Mouse (Mus musculus) hindbrain, embryonic 13.5 days (tissue): ENCODE data around the gene Clpp. TPM values are rescaled to one million over a fixed set of nuclear protein-coding genes. Genes with fewer than 3 reads are reported as not detected.

Experiments
- polyA plus RNA-seq: library from polyadenylated mRNA; unstranded; fragments of >200 nt; fragmentation: Nextera tagmentation; extraction: Ambion mirVana; gene quantifications from 2 replicates; pipeline ENCODE4 v1.2.1, GENCODE M21; 2015

Clpp gene
- polyA plus RNA-seq, 1 experiment from 2014 or later = 163 TPM

Other genes with a start within 250 kb of the Clpp start
- 0.78 and 1.5 TPM in 2 replicates for gene Nrtn, start 232.8 kb upstream of the Clpp start, polyA plus RNA-seq
- 67.1 and 68.7 TPM in 2 replicates for gene Dus3l, start 225.5 kb upstream of the Clpp start, polyA plus RNA-seq
- 1.0 TPM in 2 replicates for gene Prr22, start 220.1 kb upstream of the Clpp start, polyA plus RNA-seq
- 5.6 and 8.0 TPM in 2 replicates for gene Rfx2, start 159.3 kb upstream of the Clpp start, polyA plus RNA-seq
- gene Acsbg2, start 115.9 kb upstream of the Clpp start, polyA plus RNA-seq = 0.06 TPM in 2 replicates
- 0.27 and 0.41 TPM in 2 replicates for gene 1700061G19Rik, start 114.8 kb upstream of the Clpp start, polyA plus RNA-seq
- 75.1 and 77.5 TPM in 2 replicates for gene Mllt1, start 54.9 kb upstream of the Clpp start, polyA plus RNA-seq
- gene Acer1, start 8.2 kb upstream of the Clpp start, polyA plus RNA-seq = not detected in 2 replicates
- 41.9 and 46.0 TPM in 2 replicates for gene Alkbh7, start 7.0 kb downstream of the Clpp start, polyA plus RNA-seq
- gene Pspn, start 9.7 kb downstream of the Clpp start, polyA plus RNA-seq = 0.79 and 1.1 TPM in 2 replicates
- 70.3 and 74.6 TPM in 2 replicates for gene Gtf2f1, start 21.0 kb downstream of the Clpp start, polyA plus RNA-seq
- gene Gm17949, start 21.2 kb downstream of the Clpp start, polyA plus RNA-seq = 0.38 and 0.56 TPM in 2 replicates
- 31.6 and 33.3 TPM in 2 replicates for gene Khsrp, start 41.2 kb downstream of the Clpp start, polyA plus RNA-seq
- gene Slc25a41, start 51.3 kb downstream of the Clpp start, polyA plus RNA-seq = not detected in 2 replicates
- 2.9 TPM in 2 replicates for gene Crb3, start 68.8 kb downstream of the Clpp start, polyA plus RNA-seq
- gene Slc25a23, start 69.6 kb downstream of the Clpp start, polyA plus RNA-seq = 26.5 and 27.6 TPM in 2 replicates
- 4.0 and 4.3 TPM in 2 replicates for gene Dennd1c, start 88.2 kb downstream of the Clpp start, polyA plus RNA-seq
- gene Tubb4a, start 97.5 kb downstream of the Clpp start, polyA plus RNA-seq = 314 and 346 TPM in 2 replicates
- gene Tnfsf9, start 115.0 kb downstream of the Clpp start, polyA plus RNA-seq = 4.6 and 5.5 TPM in 2 replicates
- gene Cd70, start 159.5 kb downstream of the Clpp start, polyA plus RNA-seq = 0.32 and 0.61 TPM in 2 replicates
- gene Tnfsf14, start 203.9 kb downstream of the Clpp start, polyA plus RNA-seq = 0.09 and 0.14 TPM in 2 replicates
- 1.3 TPM in 2 replicates for gene C3, start 237.8 kb downstream of the Clpp start, polyA plus RNA-seq